Mouse (Mus musculus): Measurements from ENCODE around the gene Rnf157.
A peak's percentile ranks its signal among the peaks of the same experiment; 100 is the strongest.

Rnf157 gene

GRCm38 (mm10) chr11:116412904-116413630 is at the start of gene Rnf157:
Gene Rnf157 (minus strand): TSS chr11:116413032.
- ATAC-seq (ENCODE audit: low TSS enrichment), result peak; percentile 90

- ATAC-seq (ENCODE audit: low TSS enrichment), result no peak
These were observed 47.0 kb upstream of the Rnf157 start for GRCm38 (mm10) chr11:116459786-116460185.

GRCm38 (mm10) chr11:116456234-116456633 is 43.4 kb upstream of the Rnf157 start:
- ATAC-seq (ENCODE audit: low TSS enrichment), result no peak

- ATAC-seq (ENCODE audit: low TSS enrichment), result no peak
These were observed 41.1 kb upstream of the Rnf157 start for GRCm38 (mm10) chr11:116453889-116454288.

GRCm38 (mm10) chr11:116449341-116449740 is 36.5 kb upstream of the Rnf157 start:
- no peak for ATAC-seq (ENCODE audit: low TSS enrichment)

- ATAC-seq (ENCODE audit: low TSS enrichment), result no peak
These were observed 35.0 kb upstream of the Rnf157 start for GRCm38 (mm10) chr11:116447822-116448221.

GRCm38 (mm10) chr11:116446308-116446887 is 33.6 kb upstream of the Rnf157 start:
- ATAC-seq (ENCODE audit: low TSS enrichment), result no peak

GRCm38 (mm10) chr11:116445596-116446307 is 32.9 kb upstream of the Rnf157 start:
- peak; percentile 76 for ATAC-seq (ENCODE audit: low TSS enrichment)

- no peak for ATAC-seq (ENCODE audit: low TSS enrichment)
These were observed 31.1 kb upstream of the Rnf157 start for GRCm38 (mm10) chr11:116443935-116444334.

GRCm38 (mm10) chr11:116443311-116443710 is 30.5 kb upstream of the Rnf157 start:
- ATAC-seq (ENCODE audit: low TSS enrichment), result no peak

GRCm38 (mm10) chr11:116442867-116443177 is 30.0 kb upstream of the Rnf157 start:
- no peak for ATAC-seq (ENCODE audit: low TSS enrichment)

GRCm38 (mm10) chr11:116442129-116442866 is 29.5 kb upstream of the Rnf157 start:
- no peak for ATAC-seq (ENCODE audit: low TSS enrichment)

- no peak for ATAC-seq (ENCODE audit: low TSS enrichment)
These were observed 27.7 kb upstream of the Rnf157 start for GRCm38 (mm10) chr11:116440408-116441068.

GRCm38 (mm10) chr11:116439269-116440240 is 26.7 kb upstream of the Rnf157 start:
- ATAC-seq (ENCODE audit: low TSS enrichment), result no peak

GRCm38 (mm10) chr11:116437541-116437940 is 24.7 kb upstream of the Rnf157 start:
- no peak for ATAC-seq (ENCODE audit: low TSS enrichment)

GRCm38 (mm10) chr11:116436725-116437331 is 24.0 kb upstream of the Rnf157 start:
- no peak for ATAC-seq (ENCODE audit: low TSS enrichment)

GRCm38 (mm10) chr11:116435992-116436724 is 23.3 kb upstream of the Rnf157 start:
- ATAC-seq (ENCODE audit: low TSS enrichment), result no peak

- no peak for ATAC-seq (ENCODE audit: low TSS enrichment)
These were observed 22.3 kb upstream of the Rnf157 start for GRCm38 (mm10) chr11:116434967-116435752.

All from frontal cortex, adult (tissue).